Mouse (Mus musculus): ENCODE results near the gene Pip4k2a. TPM values are rescaled to one million over a fixed set of nuclear protein-coding genes. Genes with fewer than 3 reads are reported as not detected.
"Not testable (repeated sequence)": the region's sequence is repeated elsewhere in the genome, so short reads cannot be mapped to it uniquely, and the experiment has no call there.

Pip4k2a gene
- polyA plus RNA-seq, 1 experiment from 2014 or later, result 163 TPM

DNA sequence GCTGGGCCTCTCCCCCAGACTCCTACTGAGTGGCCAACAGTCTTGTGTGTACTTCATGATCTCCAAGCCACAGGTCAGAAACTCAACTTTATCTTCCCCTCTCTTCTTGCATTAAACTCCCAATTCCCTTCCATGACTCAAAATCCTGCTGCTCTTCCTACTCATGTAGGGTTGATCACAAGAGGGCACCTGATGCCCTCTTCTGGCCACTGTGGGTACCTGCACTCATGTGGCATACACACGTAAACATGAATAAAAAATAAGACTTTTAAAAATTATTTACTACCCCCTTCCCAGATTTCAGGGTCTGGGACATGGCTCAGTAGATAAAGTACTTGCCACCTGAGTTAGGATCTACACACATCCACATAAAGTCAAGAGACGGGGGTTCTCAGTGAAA, 97.3 kb downstream of the Pip4k2a start:
- 94% methylated on average over 2 of the region's 2 CpGs for WGBS (ENCODE audit: missing documents)
- no peak overlapping the region for H3K27ac ChIP-seq
- no peak overlapping the region for H3K4me3 ChIP-seq (ENCODE audit: inconsistent target)
- peaks cover 10% of the 10 kb centered on the region; the same call in 1 of the 2 replicates for H3K36me3 ChIP-seq (ENCODE audit: inconsistent target)
- peaks cover 57% of the 10 kb centered on the region for H3K79me2 ChIP-seq (ENCODE audit: inconsistent target)

- H3K27ac ChIP-seq, result peak overlapping the region; percentile 100
Measured at GRCm38 (mm10) chr2:18897742-18898256, 100.1 kb downstream of the Pip4k2a start.

GRCm38 (mm10) chr2:18896015-18896414, 101.9 kb downstream of the Pip4k2a start:
- Histone ChIP-seq H3K79me2 (ENCODE audit: inconsistent target) (peaks cover 84% of the 10 kb centered on the region), H3K4me3 (ENCODE audit: inconsistent target) (no peak overlapping the region), H3K36me3 (ENCODE audit: inconsistent target) (peaks cover 5% of the 10 kb centered on the region; the same call in 1 of the 2 replicates), H3K27ac (peak overlapping the region; percentile 100)
- WGBS (ENCODE audit: missing documents), result 93% methylated on average over 6 of the region's 6 CpGs

More at GRCm38 (mm10) chr2:18897742-18898256, 100.1 kb downstream of the Pip4k2a start:
- no peak overlapping the region for H3K4me3 ChIP-seq (ENCODE audit: inconsistent target)
- peaks cover 84% of the 10 kb centered on the region for H3K79me2 ChIP-seq (ENCODE audit: inconsistent target)
- 5% methylated on average over 10 of the region's 10 CpGs for WGBS (ENCODE audit: missing documents)
- peaks cover 10% of the 10 kb centered on the region; the same call in 1 of the 2 replicates for H3K36me3 ChIP-seq (ENCODE audit: inconsistent target)

- H3K79me2 ChIP-seq (ENCODE audit: inconsistent target), result peaks cover 87% of the 10 kb centered on the region
- H3K27ac ChIP-seq; H3K4me3 ChIP-seq (ENCODE audit: inconsistent target); H3K36me3 ChIP-seq (ENCODE audit: inconsistent target): not testable (repeated sequence)
- WGBS (ENCODE audit: missing documents), result 100% methylated on average over 1 of the region's 1 CpGs
Measured at GRCm38 (mm10) chr2:18893336-18893735, 104.6 kb downstream of the Pip4k2a start.

DNA sequence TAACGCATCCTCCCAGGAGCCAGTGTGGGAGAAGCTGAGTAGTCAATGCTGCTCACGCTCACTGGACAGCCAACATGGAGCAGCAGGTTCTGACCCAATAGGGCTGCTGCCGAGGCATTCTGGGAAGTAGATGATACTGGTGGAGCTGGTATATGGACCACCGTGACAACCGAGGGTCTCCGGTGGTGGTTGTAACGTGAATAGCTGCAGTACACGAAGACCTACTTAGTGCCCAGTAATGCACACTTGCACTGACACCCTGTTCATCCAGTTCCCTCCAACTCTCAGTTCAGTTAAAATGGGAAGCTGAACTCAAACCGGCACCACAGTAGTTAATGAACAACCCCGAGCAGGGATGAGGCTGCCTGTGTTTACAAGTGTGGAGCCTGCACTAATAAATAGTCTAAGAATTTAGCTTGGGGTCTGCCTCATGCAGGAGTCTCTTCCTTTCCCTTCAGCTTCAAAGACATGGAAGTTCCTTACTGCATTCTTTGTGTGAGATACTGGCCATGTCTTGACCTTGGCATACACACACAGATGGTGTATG, 105.9 kb downstream of the Pip4k2a start:
- WGBS (ENCODE audit: missing documents), result 91% methylated on average over 10 of the region's 10 CpGs
- H3K27ac ChIP-seq, result no peak overlapping the region
- peaks cover 20% of the 10 kb centered on the region; the same call in 1 of the 2 replicates for H3K36me3 ChIP-seq (ENCODE audit: inconsistent target)
- peaks cover 88% of the 10 kb centered on the region for H3K79me2 ChIP-seq (ENCODE audit: inconsistent target)
- no peak overlapping the region for H3K4me3 ChIP-seq (ENCODE audit: inconsistent target)

DNA sequence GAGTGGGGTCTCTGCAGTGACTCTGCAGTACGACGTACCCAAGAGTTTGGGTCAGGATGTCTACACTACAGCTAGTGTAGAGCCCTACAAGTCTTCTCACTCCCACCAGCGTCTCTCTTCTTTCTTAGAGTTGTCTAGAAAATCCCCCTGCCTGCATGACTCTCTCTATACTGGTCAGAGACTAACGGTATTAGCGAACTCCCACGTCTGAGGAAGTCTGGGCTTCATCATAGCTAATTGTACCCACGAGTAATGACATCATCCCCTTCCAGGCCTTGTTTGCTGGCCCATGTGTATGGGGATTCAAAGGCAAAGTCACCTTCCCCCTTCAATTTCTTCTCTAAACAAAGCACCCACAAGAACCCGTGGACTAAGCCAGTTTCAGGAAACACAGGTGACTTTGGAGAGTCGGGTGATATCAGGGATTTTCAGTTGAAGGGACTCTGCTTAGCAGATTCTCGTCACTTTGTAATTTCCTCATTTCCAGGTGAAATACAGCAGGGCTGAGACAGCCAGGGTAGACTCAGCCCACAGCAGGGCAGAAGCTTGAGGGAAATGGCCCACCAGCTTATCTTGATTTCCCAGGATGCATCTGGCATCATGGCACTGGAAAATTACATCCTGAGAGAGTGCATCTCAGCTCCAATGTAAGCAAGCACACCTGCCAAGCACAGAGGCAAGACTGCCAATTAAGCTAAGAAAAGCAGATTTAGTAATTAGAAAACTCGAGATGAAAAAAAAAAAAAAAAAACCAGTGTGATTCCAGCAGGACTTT, 107.5 kb downstream of the Pip4k2a start:
- peak overlapping the region; percentile 7; the same call in 1 of the 2 replicates for H3K27ac ChIP-seq
- WGBS (ENCODE audit: missing documents), result 39% methylated on average over 10 of the region's 11 CpGs
- H3K4me3 ChIP-seq (ENCODE audit: inconsistent target), result no peak overlapping the region
- H3K79me2 ChIP-seq (ENCODE audit: inconsistent target), result peaks cover 71% of the 10 kb centered on the region
- H3K36me3 ChIP-seq (ENCODE audit: inconsistent target), result peaks cover 21% of the 10 kb centered on the region; the same call in 1 of the 2 replicates

GRCm38 (mm10) chr2:18884277-18884676, 113.6 kb downstream of the Pip4k2a start:
- peaks cover 17% of the 10 kb centered on the region; the same call in 1 of the 2 replicates for H3K79me2 ChIP-seq (ENCODE audit: inconsistent target)
- H3K27ac ChIP-seq, result no peak overlapping the region
- whole genome bisulfite sequencing (ENCODE audit: missing documents), result 84% methylated on average over 3 of the region's 3 CpGs
- no peak overlapping the region for H3K4me3 ChIP-seq (ENCODE audit: inconsistent target)
- peaks cover 21% of the 10 kb centered on the region; the same call in 1 of the 2 replicates for H3K36me3 ChIP-seq (ENCODE audit: inconsistent target)

DNA sequence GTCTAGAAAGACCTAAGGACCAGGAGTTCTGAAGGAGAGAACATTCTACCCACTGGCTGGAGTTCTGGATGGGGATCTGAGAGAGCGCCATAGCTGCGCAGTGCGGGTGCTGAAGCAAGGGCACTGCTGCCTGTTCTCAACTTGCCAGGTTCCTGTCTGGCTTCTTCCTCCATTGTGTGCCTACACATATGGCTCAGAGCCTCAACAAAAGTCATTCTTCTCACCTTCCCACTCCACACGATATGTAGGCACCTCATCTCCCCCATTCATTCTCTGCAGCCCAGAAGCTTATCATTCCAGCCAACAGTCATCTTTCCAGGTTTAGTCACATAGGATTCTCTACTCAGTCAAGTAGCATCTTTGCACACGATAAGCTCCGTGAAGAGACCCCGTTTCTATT, 123.3 kb downstream of the Pip4k2a start:
- Histone ChIP-seq H3K27ac (no peak overlapping the region), H3K4me3 (ENCODE audit: inconsistent target) (no peak overlapping the region), H3K36me3 (ENCODE audit: inconsistent target) (peaks cover 36% of the 10 kb centered on the region), H3K79me2 (ENCODE audit: inconsistent target) (peaks cover 65% of the 10 kb centered on the region)
- 91% methylated on average over 7 of the region's 7 CpGs for WGBS (ENCODE audit: missing documents)

DNA sequence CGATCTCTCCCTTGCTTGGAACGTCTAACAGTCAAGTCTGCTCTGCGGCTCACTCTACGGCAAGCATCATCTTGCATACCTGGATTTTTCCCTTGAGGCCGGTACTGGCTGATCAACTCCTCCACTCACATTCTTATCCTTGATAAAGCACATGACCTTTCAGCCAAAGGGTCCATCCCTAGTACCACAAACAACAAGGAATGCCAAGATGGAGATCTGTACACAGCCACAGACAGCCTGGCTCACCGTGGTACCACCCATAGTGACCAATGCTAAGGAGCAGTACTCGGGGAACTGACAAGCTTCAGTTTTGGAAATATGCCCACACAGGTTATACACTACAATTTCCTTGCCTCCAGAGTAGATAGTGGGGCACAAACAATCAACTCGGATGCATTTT, 123.9 kb downstream of the Pip4k2a start:
- H3K4me3 ChIP-seq (ENCODE audit: inconsistent target), result no peak overlapping the region
- WGBS (ENCODE audit: missing documents), result 88% methylated on average over 8 of the region's 8 CpGs
- peaks cover 69% of the 10 kb centered on the region for H3K79me2 ChIP-seq (ENCODE audit: inconsistent target)
- H3K27ac ChIP-seq, result no peak overlapping the region
- peaks cover 36% of the 10 kb centered on the region for H3K36me3 ChIP-seq (ENCODE audit: inconsistent target)

DNA sequence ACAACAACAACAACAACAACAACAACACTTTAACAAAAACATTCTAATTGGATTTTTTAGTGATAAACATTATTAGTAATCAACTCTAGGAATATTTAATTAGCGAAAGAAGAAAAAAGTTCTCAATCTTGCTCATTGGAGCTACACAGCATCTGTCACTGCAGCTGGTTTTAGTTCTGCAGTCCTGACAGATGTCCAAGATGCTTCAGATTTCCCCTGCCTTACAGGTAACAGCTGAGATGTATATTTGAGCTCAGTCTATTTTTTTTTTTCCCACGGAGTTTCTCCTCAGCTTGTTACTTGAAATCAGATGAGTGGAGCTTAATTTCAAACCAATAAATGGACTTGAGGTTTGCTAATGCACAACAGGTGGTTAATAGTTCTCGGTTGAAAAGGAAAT, 124.5 kb downstream of the Pip4k2a start:
- Histone ChIP-seq H3K79me2 (ENCODE audit: inconsistent target) (peaks cover 69% of the 10 kb centered on the region), H3K27ac (no peak overlapping the region), H3K4me3 (ENCODE audit: inconsistent target) (no peak overlapping the region), H3K36me3 (ENCODE audit: inconsistent target) (peaks cover 36% of the 10 kb centered on the region)
- WGBS (ENCODE audit: missing documents), result 93% methylated on average over 3 of the region's 3 CpGs

DNA sequence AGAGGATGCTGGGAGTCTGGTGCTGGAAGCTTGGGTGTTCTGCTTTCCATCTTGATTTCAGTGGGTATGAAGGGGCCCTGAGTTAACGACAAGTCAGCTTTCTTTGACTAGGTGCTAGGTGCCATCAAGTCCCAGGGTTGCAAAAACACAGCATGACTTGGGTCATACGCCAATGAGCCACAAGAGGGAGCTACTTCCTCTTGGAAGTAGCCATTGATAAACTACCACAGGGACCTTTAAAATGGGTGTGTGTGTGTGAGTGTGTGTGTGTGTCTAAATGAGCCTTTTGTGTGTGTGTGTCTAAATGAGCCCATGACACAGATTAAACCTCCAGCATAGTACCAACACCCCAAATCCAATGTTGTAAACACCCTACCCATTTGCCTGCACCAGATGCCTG, 125.1 kb downstream of the Pip4k2a start:
- H3K36me3 ChIP-seq (ENCODE audit: inconsistent target), result peaks cover 38% of the 10 kb centered on the region
- no peak overlapping the region for H3K27ac ChIP-seq
- WGBS (ENCODE audit: missing documents), result 10% methylated on average over 2 of the region's 2 CpGs

GRCm38 (mm10) chr2:18871087-18871486, 126.8 kb downstream of the Pip4k2a start:
- 97% methylated on average over 3 of the region's 3 CpGs for WGBS (ENCODE audit: missing documents)
- Histone ChIP-seq H3K36me3 (ENCODE audit: inconsistent target) (peaks cover 38% of the 10 kb centered on the region), H3K79me2 (ENCODE audit: inconsistent target) (peaks cover 58% of the 10 kb centered on the region), H3K27ac (no peak overlapping the region), H3K4me3 (ENCODE audit: inconsistent target) (no peak overlapping the region)

More for the DNA sequence above, 125.1 kb downstream of the Pip4k2a start:
- Histone ChIP-seq H3K79me2 (ENCODE audit: inconsistent target) (peaks cover 64% of the 10 kb centered on the region), H3K4me3 (ENCODE audit: inconsistent target) (no peak overlapping the region)

- WGBS (ENCODE audit: missing documents), result 91% methylated on average over 2 of the region's 2 CpGs
- Histone ChIP-seq H3K36me3 (ENCODE audit: inconsistent target) (peaks cover 62% of the 10 kb centered on the region), H3K27ac (no peak overlapping the region), H3K4me3 (ENCODE audit: inconsistent target) (no peak overlapping the region), H3K79me2 (ENCODE audit: inconsistent target) (peaks cover 36% of the 10 kb centered on the region)
Measured at GRCm38 (mm10) chr2:18867069-18867468, 130.9 kb downstream of the Pip4k2a start.

GRCm38 (mm10) chr2:18864719-18865118, 133.2 kb downstream of the Pip4k2a start:
- 88% methylated on average over 5 of the region's 5 CpGs for WGBS (ENCODE audit: missing documents)

GRCm38 (mm10) chr2:18861607-18862158, 136.2 kb downstream of the Pip4k2a start:
- H3K27ac ChIP-seq, result no peak overlapping the region

More at GRCm38 (mm10) chr2:18864719-18865118, 133.2 kb downstream of the Pip4k2a start:
- Histone ChIP-seq H3K4me3 (ENCODE audit: inconsistent target) (no peak overlapping the region), H3K79me2 (ENCODE audit: inconsistent target) (peaks cover 14% of the 10 kb centered on the region; the same call in 1 of the 2 replicates), H3K27ac (no peak overlapping the region), H3K36me3 (ENCODE audit: inconsistent target) (peaks cover 62% of the 10 kb centered on the region)

More at GRCm38 (mm10) chr2:18861607-18862158, 136.2 kb downstream of the Pip4k2a start:
- peaks cover 57% of the 10 kb centered on the region for H3K36me3 ChIP-seq (ENCODE audit: inconsistent target)
- H3K4me3 ChIP-seq (ENCODE audit: inconsistent target), result no peak overlapping the region
- no peaks in the 10 kb centered on the region for H3K79me2 ChIP-seq (ENCODE audit: inconsistent target)
- 93% methylated on average over 5 of the region's 5 CpGs for WGBS (ENCODE audit: missing documents)

Measured in macrophage (primary cell).